Mouse (Mus musculus) granulocyte monocyte progenitor cell, adult 5-6 weeks (primary cell): ENCODE measurements around the gene Tenm3. TPM values are rescaled to one million over a fixed set of nuclear protein-coding genes. Genes with fewer than 3 reads are reported as not detected.

ENCODE experiments used
- ATAC-seq: replicated peaks from 2 replicates; pipeline ENCODE4 v1.8.0; 2016; ENCODE audit warnings: mild to moderate bottlenecking, moderate TSS enrichment, inconsistent platforms; ENCODE audit not compliant: poor library complexity, severe bottlenecking
- total RNA-seq, 2 experiments: library from RNA; stranded (forward) in 1 of 2; stranded (reverse) in 1 of 2; fragments of 200-712, 200-1000 nt in 1 of 2; fragments of >200 nt in 1 of 2; fragmentation: Nextera tagmentation in 1 of 2; gene quantifications; 2 replicates each; pipeline ENCODE4 v1.2.3; 2014 to 2017

Tenm3 gene
- total RNA-seq, 2 experiments from 2014 or later = not detected

DNA sequence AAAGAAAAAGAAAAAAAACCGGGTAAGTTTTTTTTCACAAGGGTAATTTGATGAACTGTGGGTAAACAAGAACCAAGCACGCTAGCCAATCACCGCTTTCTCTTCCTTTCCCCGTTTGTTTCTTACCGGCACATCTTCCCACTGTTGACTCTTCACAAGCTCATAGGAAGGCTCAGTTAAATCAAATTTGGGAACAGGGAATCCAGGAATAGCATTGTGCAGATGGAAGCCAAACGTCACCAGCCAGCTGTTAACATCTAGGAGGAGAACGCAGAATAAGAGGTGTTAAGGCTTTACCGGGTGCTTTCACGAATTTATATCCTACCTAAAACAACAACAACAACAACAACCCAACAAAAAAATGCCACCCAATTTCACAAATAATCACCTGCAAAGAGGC, 611.9 kb downstream of the Tenm3 start:
- ATAC-seq = no peak

DNA sequence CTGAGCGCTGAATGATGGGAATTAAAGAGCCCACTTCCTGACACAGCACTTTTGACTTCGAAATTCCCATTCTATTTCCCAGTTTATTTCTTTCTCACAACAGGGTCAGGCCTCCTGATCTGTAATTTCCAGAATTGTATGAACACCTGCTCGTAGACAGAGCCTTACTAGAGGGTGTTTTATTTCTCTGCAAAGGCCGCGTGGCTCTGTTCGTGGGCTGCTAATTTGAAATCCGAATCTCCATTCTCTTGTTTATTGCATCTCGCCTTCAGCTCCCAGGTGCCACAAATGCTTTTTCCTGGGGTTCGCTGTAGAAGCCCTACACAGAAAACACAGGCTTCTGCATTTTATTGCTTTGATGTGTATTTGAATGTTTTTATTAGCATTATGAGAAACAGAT, 612.4 kb downstream of the Tenm3 start:
- ATAC-seq = no peak

DNA sequence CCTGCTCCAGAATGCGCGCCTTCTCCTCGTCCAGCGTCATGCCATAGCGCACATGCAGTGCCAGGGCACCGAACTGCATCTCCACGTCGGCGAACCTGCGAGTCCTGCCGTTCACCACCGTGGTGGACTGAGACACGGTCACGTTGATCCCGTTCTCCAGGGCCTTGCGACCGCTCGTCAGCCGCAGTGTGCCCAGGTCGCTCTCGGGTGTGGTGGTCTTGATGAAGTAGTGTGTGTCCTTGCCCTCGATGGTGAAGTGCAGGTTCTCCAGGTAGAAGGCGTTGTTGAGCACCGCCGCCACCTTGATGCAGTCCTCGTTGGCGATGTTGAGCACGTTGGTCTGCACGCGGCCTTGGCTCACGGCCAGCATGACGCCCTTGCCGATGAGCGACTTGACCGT, 615.1 kb downstream of the Tenm3 start:
- ATAC-seq = no peak

DNA sequence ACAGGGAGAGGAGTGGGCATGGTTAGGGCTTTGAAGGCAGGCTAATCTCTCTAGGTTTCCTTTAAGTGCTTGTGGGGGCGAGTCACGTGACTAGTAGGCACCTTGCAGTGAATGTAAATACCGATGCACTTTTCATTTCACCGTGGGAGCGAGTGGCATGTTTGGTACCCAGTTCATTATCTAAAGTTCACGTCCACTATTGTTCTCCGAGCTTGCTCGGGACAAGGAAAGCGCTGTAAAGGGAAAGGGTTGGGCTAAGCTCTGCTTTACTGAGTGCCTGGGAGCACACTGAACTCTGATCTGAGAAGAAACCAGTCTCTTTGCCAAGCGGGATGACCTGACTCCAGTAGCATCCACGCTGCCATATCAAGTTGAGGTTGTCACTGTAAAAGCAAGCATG, 619.0 kb downstream of the Tenm3 start:
- no peak for ATAC-seq

DNA sequence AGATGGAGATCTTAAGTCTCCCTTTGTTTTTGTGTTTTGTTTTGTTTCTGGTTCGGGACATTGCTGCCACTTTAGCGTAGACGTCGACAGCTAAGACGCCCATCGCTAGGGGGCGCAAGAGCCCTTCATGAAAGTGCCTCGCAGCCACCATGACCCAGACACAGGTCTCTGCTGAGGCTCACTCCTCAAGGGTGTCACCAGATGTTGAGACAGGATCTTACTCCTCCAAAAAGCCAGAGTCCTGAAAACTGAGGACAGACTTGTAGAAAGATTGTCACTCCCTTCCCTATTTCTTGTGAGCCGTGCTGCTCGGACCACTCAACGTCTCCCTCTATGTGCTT, 621.4 kb downstream of the Tenm3 start:
- peak; percentile 70 for ATAC-seq

DNA sequence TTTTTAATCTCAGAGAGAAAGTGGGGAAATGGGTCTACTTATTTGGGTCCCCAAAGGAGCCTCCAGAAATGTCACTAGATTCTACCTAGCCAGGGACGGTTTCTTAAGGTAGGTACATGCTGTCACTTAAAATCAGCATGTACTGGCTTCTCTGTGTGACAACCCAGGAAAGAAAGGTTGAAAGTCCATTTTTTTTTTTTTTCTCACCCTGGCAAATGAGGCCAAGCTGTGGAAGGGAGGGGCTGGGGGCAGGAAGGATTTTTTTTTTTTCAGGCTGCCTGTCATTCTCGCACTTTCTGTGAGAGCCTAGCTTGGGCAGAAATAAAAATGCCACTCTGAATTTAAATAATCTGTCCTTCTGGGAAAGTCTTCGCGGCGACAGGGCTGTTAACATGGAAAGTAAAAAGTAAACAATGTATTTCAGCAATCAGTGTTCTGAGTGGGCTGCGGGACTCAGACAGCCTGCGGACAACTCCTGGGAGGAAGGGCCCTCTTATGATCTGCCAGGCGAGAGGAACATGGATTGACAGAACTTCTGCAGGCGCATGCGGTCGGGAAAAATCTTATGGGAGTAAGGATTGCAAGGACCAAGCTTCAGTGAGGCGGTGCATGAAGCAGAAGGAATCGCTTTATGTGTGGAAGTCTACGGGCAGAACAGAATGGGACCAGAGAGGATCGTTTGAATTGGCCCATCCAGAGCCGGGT, 621.9 kb downstream of the Tenm3 start:
- ATAC-seq = no peak

DNA sequence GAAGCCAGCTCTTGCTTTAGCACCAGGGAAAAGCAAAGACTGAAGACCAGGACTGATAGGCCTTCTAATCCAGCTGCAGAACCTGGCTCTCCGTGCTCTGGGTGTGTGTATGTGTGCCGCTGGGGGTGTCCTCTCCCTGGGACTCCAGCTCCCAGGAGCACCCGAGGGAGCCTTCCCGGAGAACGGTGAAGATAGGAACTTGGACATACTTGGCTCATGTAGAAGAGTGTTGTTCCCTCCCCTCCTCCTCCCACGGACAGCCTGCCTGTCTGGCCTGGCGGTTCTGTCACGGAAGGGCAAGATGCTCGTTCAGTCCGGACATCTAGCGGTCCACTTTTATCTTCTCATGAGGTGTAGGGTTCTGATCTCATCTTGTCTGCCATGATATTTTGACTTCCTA, 622.4 kb downstream of the Tenm3 start:
- ATAC-seq = no peak

DNA sequence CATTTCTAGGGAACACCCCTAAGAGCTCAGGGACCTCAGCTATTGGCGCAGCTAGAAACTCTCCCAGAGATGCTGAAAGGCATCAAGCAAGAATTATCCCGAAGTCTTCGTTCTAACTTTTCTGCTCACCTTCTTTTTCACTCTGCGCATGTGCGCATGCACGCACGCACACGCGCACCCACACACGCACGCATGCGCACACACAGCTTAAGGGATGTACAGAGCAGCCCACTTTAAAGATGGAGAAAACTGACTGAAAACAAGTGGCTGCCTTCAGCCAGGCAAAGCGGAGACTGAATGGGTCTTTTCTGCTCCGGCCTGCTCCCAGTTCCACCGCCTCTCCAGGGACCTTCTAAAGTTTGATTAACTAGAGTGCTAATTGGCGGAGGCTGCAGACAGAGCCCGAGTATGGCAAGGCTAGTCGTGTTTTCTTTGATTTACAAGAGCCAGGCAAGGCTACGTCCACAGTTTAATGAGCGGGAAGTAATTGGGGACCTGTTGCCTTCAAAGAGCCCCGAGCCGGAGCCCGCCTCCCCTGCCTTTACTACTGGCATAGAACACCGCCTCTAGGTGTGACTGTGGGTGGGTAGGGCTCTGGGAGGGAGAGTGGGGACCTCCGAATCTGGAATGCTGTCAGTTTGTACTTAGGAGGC, 623.1 kb downstream of the Tenm3 start:
- ATAC-seq = no peak

DNA sequence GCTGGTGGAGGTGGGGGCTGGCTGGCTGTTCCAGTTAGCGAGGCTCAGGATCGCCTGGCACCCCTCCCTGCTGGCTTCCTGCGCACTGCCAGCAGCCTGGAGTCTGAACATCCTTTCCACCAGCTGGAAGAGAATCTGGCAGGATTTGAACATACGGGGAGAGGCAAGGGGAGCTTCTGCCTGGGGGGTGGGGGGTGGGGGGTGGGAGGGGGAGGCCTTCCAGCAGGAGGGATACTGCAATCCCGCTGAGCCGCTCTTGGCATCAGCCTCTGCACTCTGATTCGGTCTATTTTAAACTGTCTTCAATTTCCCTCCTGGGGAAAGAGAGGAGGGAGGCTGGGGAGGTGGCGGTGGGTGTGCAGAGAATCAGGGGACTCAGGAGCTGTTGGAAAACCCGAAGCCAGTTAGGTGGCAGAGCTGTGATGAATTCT, 628.7 kb downstream of the Tenm3 start:
- ATAC-seq = no peak

DNA sequence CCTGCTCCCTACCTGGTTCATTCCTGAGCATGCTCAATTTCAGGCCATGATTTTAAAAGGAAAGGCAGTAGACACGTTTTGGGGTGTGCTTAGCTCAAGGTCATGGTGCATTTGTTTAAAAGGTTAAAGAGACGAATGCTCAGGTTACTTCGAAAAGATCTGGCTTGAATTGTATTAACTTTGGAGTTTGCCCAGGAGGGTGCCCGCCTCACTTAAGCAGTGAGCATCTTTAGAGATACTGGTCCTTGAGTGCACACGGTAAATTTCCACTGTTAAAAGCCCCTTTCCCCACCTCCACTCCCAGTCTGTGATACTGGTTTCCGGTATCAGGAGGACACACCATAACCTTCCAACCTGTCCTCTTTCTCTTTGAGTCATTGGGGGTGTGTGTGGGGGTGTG, 629.4 kb downstream of the Tenm3 start:
- no peak for ATAC-seq

DNA sequence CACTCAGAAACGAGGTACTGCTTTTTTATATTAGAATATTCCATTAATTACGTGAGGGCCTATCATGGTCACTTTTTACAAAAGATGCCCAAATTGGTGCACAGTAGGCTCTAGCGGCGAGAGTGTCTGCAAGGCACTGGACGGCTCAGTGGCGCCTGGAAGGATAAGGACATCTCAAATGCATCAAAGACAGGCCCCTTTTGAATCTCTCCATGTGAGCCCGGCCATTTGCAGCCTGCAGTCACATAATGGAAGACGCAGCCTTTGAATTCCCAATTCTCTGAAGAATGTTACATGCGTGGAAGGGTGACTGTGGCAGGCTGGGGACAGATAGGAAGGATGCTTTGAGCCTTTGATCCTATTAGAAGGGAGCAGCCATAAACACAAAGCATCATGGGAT, 631.8 kb downstream of the Tenm3 start:
- no peak for ATAC-seq

DNA sequence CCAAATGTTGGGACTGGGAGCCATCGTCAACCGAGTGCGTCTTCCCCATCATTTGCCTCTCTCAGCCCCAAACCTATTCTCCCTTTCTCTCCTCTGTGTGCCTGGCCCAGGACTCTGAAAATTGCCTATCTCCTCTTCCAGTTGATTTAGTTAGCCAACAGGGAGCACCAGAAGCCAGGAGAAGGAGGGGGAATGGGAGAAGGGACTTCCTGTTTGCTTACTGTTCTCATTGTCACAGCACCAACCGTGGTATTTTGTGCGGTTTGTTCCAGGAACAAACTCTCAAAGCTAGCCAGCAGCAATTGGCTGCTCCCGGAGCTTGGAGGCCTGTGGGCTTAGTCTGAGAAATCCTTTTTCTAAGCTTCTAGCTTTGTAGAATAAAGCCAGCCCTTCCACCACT, 636.2 kb downstream of the Tenm3 start:
- no peak for ATAC-seq

DNA sequence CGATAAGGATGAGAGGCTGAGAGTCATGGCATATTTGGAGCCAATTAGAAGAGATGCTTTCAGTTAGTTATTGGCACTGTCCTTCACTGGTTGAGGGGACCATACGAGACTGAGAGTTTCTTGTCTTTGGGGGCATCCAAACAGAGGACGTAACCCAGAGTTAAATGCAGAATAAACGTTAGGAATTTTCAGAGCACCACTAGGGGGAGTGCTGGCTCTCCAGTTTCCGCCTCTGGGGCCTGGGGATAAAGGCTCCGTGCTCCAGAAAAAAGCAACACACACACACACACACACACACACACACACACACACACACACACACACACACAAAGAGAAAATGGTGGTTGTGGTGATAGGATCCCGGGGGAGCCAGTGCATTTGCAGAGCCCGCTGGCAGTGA, 636.8 kb downstream of the Tenm3 start:
- ATAC-seq = no peak

DNA sequence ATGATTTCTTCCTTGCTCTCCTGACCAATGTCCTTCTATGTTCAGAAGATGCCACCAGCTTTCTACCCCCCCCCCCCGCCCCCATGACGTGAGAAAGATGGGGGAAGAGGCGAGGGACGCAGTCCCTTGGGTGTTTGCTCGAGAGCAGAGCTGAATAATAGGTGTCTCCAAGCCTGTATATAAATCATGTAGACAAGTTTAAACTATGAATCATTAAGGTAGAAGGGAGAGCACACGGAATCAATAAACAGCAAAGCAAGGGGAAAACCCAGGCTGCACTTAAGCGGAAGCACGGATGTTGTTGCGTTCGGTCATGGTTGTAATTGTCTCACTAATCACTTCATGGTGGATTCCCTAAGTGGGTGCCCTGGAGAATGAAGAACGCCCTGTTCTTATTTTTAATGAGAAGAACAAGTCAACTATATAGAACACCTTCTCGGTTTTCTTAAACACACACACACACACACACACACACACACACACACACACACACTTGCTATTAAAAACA, 638.9 kb downstream of the Tenm3 start:
- no peak for ATAC-seq

DNA sequence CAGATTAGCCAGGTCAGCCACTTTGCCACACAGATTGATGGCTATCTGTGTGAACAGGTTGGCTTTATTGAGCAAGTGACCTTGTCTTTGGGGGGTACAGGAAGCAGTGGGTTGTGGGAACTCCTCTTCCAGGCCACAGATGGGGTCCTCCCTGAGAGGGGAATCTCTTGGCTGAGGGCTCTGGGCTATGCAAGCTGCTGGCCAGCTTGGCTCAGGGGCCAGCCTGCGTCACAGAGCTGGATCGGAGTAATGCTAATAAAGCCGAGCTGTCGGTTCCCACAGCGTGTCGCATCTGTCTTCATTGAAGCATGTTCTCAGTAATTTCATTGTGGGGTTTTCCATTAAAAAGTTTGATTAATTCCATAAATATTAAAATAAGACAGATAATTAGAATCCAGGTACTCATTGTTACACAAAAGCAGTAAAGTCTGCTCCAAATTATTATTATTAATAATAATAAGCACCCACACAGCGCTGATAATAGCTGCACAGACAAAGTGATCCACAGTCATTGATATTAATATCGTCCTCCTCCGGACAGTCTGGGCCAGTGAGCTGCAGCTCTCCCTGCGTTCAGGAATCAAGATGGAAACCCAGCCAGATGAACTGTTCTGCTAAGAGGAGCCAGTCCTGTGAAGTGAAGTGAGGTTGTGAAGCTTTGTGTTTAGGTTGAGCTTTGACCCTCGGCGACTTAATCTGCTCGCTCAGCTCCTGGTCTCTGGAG, 639.5 kb downstream of the Tenm3 start:
- no peak for ATAC-seq

DNA sequence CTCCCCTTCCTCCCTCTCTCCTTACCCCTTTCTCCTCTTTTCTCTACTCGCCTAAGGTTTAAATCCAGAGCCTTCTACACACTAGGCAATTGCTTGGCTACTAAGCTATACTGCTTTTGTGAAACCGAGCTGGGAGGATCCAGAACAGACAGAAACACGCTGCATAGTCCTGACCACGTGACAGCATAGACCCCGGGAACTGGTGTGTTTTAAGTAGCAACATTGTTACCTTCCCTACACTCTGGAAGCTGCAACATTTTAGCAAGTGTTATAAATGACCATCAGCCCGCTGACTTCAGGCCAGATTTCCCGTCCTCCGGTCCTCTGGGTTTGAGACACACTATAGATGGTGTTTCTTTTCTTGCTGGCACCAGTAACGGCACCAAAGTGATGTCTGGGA, 640.1 kb downstream of the Tenm3 start:
- no peak for ATAC-seq

DNA sequence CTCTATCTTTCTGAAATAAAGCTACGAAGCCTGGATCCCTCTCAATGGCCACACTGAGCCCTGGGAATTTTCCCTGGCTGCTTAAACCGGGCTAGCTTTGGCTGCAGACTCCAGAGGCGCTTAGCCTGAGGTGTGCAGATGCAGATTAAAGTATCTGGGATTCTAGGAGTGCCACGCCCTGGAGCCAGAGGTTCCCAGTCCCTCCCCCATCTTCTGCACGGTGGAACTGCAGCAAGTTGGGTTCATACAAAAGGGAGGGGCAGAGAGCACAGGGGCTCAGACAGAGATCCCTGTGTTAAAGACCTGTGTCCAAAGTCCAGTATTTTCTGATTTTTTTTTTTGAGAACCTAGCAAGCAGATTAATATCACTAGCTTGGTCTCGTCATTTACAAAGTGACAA, 640.6 kb downstream of the Tenm3 start:
- ATAC-seq = no peak

DNA sequence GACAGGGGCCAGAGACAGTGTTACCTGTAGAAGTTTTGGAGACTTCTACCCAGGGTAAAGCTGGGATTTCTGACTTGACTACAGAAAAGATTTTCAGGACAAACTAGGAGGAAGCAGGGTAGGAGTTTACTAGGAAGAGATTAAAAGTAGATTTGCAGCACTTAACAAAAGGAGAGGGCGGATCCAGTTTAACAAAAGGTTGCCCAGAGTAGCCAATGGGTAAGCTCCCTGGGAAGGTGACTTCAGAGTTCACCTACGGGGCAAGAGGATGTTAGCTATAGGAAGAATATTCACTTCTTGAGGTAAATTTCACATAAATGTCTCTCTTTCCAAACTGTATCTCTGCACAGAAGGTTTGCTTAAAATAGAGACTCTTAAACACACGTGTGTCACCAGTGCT, 641.1 kb downstream of the Tenm3 start:
- ATAC-seq = no peak

DNA sequence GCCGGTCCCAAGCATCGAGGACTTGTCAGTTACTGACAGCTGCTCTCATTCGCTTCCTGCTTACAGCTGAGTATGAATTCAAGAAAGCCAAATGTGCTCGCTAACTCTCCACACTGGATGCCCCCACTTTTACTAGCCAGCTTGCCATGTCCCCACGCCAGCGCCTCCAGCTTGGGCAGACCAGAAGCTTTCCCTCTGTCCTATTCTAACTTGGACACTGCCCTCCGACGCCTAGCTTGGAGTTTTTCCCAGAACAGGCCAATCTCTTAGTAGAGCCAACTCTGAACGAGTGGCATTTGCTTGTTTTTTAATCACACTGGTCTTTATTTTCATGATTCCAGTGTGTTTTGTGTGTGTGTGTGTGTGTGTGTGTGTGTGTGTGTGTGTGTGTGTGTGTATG, 644.6 kb downstream of the Tenm3 start:
- ATAC-seq = no peak

DNA sequence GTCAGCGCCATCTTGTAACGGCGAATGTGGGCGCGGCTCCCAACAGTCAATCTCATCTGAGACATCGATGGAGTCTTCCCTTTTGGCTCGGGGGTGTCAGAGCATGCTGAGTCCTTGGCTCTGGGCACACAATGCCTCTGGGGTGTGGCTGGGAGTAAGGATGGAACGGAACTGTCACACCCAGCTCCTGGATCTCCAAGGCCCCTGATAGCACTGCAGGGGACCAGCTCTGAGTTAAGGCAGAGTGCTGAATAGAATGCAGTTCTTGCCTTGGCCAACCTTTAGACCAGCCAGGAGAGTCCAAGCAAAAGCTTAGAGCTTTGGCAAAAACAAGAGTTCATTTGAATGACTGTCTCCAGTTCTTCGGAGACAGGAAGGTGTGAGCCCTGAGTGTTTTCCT, 647.8 kb downstream of the Tenm3 start:
- ATAC-seq = no peak

DNA sequence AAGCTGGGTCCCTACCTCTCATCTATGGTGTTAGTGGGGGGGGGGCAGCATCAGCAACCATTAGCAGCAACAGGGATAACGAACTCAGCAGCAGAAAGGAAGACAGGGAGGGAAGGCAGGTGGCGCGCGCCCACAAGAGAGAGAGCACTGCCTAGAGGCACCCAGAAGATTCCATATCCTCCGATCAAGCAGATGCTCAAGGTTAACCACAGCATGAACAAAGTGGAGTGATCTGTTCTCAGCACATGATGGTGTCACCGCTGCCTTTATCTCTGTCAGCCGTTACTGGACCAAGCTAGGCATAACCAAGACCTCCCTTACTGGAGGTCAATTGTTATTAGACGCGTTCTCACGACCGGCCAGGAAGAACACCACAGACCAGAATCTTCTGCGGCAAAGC, 655.2 kb downstream of the Tenm3 start:
- ATAC-seq = no peak

DNA sequence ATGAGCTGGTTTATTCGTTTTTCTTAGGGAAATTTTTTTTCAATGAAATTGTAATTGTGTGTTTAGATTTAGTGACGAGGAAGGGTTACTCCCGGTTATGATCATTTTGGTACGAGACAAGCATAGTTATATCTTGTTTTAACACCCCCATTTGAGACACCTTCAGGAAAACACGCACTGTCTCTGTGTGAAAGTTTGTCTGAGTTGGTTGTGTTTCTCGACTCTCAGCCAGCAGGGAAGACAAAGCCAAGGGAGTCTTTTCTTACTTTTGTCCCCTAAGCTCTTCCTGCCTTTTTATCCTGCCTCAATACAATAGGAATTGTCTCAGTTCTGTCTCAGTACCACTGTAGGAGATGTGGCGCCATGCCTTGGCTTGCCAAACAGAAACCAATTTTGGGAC, 660.0 kb downstream of the Tenm3 start:
- ATAC-seq = no peak
